Mouse (Mus musculus) embryo, embryonic 10 days (tissue): ENCODE results near the gene Qprt.

ENCODE experiments used
- DNase-seq: peaks from one replicate; pipeline ENCODE4 v3.0.0-alpha.2; 2015; ENCODE audit warnings: low spot score

Gene Qprt

GRCm38 (mm10) chr7:127121911-127122270, at the start of gene Qprt:
Qprt (minus strand) TSS chr7:127122226.
- DNase-seq: peak; percentile 39

DNA sequence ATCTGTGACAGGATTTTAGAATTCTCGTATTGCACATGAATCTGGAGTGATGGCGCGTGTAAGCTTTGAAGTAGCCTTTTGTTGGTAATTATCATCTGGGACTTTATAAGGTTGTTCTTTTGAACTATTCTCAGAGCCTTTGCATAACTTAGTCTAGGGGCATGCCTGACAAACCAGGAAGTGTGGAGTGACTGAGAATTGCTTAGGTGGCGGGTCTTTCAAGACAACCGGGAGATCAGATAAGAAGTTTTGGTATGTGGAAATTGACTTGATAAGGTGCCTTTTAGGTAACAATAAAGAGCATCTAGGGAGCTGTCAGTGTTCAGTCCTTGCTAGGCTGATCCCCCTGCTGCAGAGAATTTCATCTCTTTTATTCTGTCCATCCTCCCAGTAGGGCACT, 44.5 kb upstream of the Qprt start:
- DNase-seq: no peak

DNA sequence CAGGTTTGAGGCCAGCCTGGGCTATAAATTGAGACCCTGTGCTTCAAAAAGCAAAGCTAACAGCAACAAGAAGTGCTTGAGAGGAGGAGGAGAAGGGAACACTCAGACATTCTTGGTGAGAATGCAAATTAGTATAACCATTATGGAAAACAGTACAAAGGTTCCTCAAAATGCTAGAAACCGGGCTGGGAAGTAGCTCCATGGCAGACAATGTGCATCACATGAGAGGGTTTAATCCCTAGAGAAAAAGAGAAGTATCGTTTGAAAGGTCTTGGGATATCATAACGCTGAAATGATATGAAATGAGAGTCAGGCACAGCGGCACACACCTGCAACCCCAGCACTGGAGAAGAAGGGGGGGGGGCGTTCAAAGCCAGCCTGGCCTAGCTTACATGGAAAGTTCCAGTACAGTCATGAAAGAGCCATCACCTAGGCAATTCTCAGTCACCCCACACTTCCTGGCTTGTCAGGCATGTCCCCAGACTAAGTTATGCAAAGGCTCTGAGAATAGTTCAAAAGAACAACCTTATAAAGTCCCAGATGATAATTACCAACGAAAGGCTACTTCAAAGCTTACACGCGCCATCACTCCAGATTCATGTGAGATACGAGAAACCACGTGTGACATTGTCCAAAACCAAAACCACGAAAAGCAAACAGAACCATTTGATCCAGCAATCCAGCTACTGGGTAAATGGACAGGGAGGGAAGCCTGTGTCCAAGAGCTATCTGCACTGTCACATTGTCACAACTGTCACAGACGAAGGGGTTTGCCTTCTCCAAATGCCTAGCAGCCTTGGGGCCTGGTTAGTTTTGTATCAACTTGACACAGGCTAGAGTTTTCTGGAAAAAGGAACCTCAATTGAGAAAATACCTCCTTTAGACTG, 43.8 kb upstream of the Qprt start:
- no peak for DNase-seq

DNA sequence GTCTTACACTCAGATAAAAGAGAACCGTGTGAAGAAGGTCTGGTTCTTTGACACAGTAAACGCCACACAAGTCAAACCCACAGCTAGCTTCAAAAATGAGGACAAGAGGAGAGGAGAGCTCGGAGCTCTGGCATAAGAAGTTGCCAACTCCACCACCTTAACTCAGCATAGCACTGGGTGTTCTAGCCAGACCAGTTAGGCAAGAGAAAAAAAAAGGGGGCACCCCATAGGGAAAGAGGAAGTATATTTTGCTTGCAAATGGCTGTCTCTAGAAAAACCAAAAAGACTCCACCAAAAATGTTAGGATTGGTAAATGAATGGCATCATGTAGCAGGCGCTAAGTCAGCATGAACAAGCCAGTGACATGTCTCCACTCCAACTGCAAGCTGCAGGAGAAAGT, 42.0 kb upstream of the Qprt start:
- DNase-seq: no peak

- no peak for DNase-seq
Measured at GRCm38 (mm10) chr7:127162546-127162945, 40.5 kb upstream of the Qprt start.

DNA sequence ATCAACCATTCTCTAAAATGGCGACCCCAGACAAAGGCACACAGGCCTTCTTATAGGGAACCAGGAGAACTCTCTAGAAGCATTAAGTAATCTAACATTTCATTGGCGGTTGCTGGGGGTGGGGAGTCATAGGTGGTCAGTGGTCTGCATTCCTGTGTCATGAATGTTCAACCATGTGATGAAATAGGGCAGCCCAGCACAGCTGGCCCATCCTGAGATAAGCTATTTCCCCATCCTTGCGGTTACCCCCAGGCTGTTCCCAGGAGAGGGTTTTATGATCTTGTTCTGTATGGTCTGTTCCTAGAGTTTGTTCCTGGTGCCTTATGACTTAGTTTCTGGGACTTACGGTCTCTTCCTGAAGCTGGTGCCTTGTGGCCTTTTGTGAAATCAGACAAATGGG, 35.5 kb upstream of the Qprt start:
- DNase-seq: no peak

DNA sequence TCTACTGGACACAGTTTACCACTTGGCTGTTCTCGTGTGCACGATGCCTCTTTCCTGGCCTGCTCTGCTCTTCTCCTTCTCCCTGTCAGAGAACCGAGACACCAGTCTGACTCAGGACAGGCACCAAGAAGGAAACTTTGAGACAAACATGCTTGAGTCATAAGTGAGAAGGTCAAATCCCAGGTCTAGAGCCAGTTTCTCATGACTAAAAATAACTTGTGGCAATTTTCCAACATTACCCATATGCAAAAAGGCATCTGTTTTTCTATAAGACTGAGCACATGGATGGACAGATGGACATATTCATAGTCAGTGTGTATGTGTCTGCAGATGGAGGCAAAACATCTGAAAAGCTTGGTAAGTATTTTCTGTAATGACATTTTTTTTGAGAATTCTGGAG, 31.5 kb upstream of the Qprt start:
- DNase-seq: no peak

DNA sequence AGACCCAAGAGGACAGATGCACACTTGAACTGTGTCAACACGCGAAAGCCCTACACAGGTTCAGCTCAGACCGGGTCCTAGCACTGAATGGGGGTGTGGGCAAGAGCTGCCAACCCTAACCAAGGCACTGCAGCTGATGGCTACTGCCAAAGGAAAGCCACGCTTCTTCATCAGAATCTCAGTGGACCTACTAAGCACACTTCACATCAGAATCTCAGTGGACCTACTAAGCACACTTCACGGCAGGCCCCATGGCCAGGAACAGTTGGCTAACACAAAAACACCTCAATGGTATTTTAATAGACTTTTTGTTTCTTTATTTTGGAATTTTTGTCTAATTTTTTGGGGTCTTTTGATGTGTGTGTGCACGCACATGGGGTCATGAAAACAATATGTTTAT, 30.4 kb upstream of the Qprt start:
- no peak for DNase-seq

- no peak for DNase-seq
Measured at GRCm38 (mm10) chr7:127147901-127148300, 25.9 kb upstream of the Qprt start.

- no peak for DNase-seq
Measured at GRCm38 (mm10) chr7:127146267-127146603, 24.2 kb upstream of the Qprt start.

GRCm38 (mm10) chr7:127145387-127146266, 23.6 kb upstream of the Qprt start:
- DNase-seq: peak; percentile 48

DNA sequence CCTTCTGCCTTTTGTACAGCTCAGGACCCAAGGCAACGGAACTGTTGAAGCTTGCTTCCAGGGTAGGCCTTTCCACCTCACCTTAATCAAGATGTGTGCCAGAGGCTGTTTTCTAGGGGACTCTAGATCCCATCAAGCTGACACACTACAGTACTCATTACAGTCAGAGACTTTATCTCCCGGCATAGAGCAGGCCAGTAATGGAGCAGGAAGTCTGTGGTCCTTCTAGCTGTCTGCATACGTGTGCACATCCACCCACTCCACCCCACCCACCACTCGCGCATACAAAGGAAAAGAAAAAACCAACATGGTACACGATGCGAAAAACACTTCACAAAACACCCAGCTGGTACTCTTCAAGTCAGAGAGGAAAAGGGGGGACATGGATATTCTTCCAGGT, 22.4 kb upstream of the Qprt start:
- DNase-seq: no peak

DNA sequence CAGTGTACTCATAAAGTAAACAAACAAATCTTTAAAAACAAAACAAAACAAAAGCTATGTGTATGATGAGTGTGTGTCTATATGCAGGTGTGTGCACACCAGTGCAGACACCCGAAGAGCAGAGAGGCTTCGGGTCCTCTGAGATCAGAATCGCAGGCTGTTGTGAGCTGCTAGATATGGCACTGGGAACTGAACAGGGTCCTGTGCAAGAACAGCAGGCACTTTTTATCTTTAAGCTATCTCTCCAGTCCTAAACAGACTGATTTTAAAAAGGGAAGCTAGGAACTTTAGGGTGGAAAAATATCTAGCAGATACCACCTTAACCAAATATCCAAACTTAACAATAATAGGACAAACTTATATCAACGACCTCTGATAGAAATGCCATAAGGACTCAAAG, 20.6 kb upstream of the Qprt start:
- no peak for DNase-seq

DNA sequence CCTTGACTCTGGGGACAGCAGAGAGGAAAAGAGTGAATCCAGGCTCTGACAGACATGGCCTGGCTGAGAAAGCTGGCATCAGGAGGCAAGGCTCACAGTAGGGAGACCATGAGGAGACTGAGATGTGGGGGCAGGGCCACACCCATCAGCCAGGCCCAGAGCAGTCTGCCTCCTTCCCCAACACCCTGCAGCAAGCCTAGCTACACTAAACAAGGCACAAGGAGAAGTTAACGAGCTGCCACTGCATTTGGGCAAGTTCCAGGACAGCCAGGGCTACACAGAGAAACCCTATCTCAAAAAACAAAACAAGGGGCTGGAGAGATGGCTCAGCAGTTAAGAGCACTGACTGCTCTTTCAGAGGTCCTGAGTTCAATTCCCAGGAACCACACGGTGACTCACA, 20.2 kb upstream of the Qprt start:
- DNase-seq: no peak

DNA sequence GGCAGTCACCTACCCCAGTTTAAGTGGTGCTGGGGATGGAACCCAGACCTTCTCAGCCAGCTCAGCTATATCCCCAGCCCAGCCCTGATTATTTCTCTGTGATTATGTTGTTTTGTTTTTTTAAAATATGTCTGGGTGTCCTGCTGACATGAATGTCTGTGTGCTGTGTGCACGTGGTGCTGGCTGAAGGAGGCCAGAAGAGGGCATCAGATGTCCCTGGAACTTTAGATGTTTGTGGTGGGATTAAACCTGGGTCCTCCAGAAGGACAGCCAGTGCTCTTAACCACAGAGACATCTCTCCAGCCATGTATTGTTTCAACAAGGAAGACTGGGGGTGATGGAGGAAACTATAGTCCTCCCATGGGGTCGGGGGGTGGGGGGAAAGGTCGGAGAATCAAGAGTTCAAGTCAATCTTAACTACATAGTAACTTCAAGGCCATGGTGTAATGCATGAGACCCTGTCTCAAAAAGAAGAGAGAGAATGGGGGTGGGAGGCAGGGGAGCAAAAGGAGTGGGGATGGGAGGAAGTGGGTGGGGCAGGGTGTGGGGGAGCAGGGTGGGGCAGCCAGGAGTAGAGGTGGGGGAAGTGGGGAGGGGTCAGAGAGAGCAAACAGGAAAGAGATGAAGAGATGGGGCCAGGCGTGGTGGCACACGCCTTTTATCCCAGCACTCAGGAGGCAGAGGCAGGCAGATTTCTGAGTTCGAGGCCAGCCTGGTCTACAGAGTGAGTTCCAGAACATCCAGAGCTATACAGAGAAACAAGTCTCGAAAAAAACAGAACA, 18.8 kb upstream of the Qprt start:
- DNase-seq: no peak

GRCm38 (mm10) chr7:127139562-127139961, 17.5 kb upstream of the Qprt start:
- DNase-seq: no peak

GRCm38 (mm10) chr7:127139100-127139499, 17.1 kb upstream of the Qprt start:
- no peak for DNase-seq

DNA sequence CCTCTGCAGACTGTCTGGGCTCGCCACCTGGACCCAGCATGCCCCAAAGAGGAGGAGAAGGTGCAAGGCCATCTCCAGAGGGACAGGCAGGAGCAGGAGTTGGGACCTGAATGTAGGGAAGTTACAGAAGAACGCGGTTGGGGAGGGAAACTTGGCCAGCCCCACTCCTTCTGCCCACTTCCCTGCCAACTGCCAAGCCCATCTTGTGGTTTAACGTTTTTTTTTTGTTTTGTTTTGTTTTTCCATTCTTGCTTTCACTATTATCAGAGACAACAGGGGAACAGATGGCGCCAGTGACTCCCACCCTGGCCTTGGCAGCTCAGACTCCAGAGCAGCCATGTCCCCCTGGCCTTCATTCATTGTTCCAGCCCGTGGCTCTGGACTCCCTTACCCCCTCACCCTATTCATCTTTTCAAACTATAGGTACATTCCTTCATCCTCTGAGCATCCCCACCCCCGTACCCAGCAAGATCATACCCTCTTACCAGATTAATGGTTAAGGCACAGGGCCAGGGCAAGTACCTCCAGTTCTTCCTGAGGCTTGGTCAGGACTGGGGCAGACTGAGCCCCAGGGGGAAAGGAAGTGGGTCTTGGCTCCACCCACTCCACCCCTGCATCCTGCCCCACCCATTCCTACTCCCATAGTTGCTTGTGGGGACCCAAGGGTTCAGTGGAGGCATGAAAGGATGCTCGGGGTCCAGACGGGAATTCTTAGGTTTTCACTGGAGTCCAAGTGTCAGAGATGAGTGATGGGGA, 15.4 kb upstream of the Qprt start, which contains the start of gene Spn:
TSS of gene Spn (minus strand) at position 562 of the 756 bp plus-strand sequence.
- no peak for DNase-seq

DNA sequence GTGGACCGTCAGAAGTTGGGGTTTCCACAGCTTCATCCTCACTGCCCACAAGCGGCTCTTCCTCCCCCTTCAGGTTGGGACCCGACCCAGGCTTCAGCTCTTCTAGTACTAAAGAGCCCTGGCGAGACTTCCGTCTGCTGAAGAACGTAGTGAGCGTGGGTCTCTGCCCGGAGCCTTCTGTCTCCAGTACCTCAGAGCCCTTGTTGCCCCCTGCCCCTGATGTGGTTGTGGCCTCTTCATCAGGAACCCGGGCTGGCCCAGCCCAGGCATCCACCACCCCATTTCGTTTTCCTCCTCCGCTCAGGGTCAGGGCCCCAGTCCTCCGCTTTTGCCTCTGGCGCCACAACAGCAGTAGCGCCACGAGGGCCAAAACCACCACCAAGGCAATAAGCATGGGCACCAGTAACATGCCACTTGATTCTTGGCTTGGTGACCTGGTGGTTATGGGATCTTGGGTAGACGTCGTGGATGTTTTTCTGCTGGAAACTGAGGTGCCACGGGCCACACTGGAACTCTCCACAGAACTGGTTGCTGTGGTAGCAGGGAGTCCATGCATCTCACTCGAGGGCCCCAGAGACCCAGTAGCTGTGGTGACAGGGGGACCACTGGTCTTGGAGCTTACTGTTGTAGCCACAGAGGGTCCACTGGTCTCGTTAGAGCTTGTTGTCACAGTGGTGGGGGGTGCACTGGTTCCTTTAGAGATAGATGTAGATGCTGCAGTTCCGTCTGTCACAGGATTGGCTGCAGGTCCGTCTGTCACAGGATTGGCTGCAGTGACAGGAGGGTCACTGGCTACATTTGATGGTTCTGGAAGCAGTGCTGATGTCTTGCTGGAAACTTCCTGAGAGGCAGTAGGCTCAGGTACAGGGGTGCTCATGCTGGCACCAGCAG, 14.4 kb upstream of the Qprt start:
- DNase-seq: no peak

- DNase-seq: no peak
Measured at GRCm38 (mm10) chr7:127134821-127135447, 12.9 kb upstream of the Qprt start.
